Mouse (Mus musculus) bone marrow macrophage, adult 2 months (primary cell): ENCODE data around the gene Pon3.

Source experiments
- CTCF ChIP-seq: IDR thresholded peaks from 2 replicates; pipeline ENCODE4 v1.5.1; 2012; ENCODE audit warnings: low read depth, mild to moderate bottlenecking, low read length, moderate library complexity
- POLR2A ChIP-seq: IDR thresholded peaks from 2 replicates; pipeline ENCODE4 v1.6.1; 2012; ENCODE audit warnings: mild to moderate bottlenecking, low read depth, low read length, borderline replicate concordance

DNA sequence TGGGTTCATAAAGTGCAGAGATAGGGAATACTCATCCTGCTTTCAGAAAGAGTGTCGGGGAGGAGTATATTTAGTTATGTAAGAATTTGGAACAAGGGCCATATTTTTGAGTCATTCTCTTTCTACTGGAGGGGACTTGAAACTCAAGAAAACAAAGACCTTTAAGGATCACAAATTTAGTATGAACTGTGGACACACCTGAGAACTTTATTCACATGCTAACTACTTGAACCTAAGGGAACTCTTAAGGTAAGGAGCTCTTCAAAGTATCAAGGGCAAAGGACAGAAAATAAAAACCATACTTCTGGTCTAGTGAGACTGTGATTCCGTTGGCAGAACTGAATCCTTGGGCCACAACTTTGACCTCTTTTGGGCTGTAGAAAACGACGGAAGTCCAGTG lies 24.1 kb downstream of the Pon3 start:
- TF ChIP-seq CTCF (no peak), POLR2A (no peak)
